Mouse (Mus musculus): ENCODE results near the gene Lurap1l. TPM values are rescaled to one million over a fixed set of nuclear protein-coding genes. Genes with fewer than 3 reads are reported as not detected.

Gene Lurap1l
- polyA plus RNA-seq, 1 experiment: 4.4 TPM

GRCm38 (mm10) chr4:80955942-80956341 lies 45.5 kb downstream of the Lurap1l start:
- no peaks in the 10 kb centered on the region for H3K27me3 ChIP-seq (ENCODE audit: control insufficient read depth, insufficient read depth, low read length)
- H3K27ac ChIP-seq (ENCODE audit: control insufficient read depth, insufficient read depth, low read length): no peak overlapping the region
- no peaks in the 10 kb centered on the region for H3K4me1 ChIP-seq (replicated peaks; ENCODE audit: control insufficient read depth, insufficient read depth, low read length)
- 89% methylated on average over 2 of the region's 2 CpGs for WGBS
- DNase-seq: no peak
- H3K36me3 ChIP-seq (ENCODE audit: control insufficient read depth, insufficient read depth, low read length): no peaks in the 10 kb centered on the region
- no peak for TF ChIP-seq POLR2A (IDR thresholded peaks at IDR 0.05; ENCODE audit: control insufficient read depth, extremely low read depth, insufficient read depth, low read length, poor library complexity)
- no peak for TF ChIP-seq CTCF (IDR thresholded peaks at IDR 0.05; ENCODE audit: borderline replicate concordance, control insufficient read depth, extremely low read depth, insufficient read depth, low read length, poor library complexity)
- H3K4me3 ChIP-seq (ENCODE audit: control insufficient read depth, insufficient read depth, low read length): no peak overlapping the region

- no peaks in the 10 kb centered on the region for H3K4me1 ChIP-seq (replicated peaks; ENCODE audit: control insufficient read depth, insufficient read depth, low read length)
- TF ChIP-seq CTCF (IDR thresholded peaks at IDR 0.05; ENCODE audit: borderline replicate concordance, control insufficient read depth, extremely low read depth, insufficient read depth, low read length, poor library complexity) (no peak), POLR2A (IDR thresholded peaks at IDR 0.05; ENCODE audit: control insufficient read depth, extremely low read depth, insufficient read depth, low read length, poor library complexity) (no peak)
- H3K27ac ChIP-seq (ENCODE audit: control insufficient read depth, insufficient read depth, low read length): no peak overlapping the region
- H3K36me3 ChIP-seq (ENCODE audit: control insufficient read depth, insufficient read depth, low read length): no peaks in the 10 kb centered on the region
- H3K4me3 ChIP-seq (ENCODE audit: control insufficient read depth, insufficient read depth, low read length): no peak overlapping the region
- WGBS: 95% methylated on average over 17 of the region's 17 CpGs
- no peak for DNase-seq
- no peaks in the 10 kb centered on the region for H3K27me3 ChIP-seq (ENCODE audit: control insufficient read depth, insufficient read depth, low read length)
Observed at GRCm38 (mm10) chr4:80967526-80967925, 57.1 kb downstream of the Lurap1l start.

- Histone ChIP-seq H3K27me3 (ENCODE audit: control insufficient read depth, insufficient read depth, low read length) (no peaks in the 10 kb centered on the region), H3K27ac (ENCODE audit: control insufficient read depth, insufficient read depth, low read length) (no peak overlapping the region), H3K4me3 (ENCODE audit: control insufficient read depth, insufficient read depth, low read length) (no peak overlapping the region), H3K36me3 (ENCODE audit: control insufficient read depth, insufficient read depth, low read length) (no peaks in the 10 kb centered on the region), H3K4me1 (replicated peaks; ENCODE audit: control insufficient read depth, insufficient read depth, low read length) (no peaks in the 10 kb centered on the region)
- TF ChIP-seq CTCF (IDR thresholded peaks at IDR 0.05; ENCODE audit: borderline replicate concordance, control insufficient read depth, extremely low read depth, insufficient read depth, low read length, poor library complexity) (no peak), POLR2A (IDR thresholded peaks at IDR 0.05; ENCODE audit: control insufficient read depth, extremely low read depth, insufficient read depth, low read length, poor library complexity) (no peak)
- 43% methylated on average over 1 of the region's 1 CpGs for WGBS
- no peak for DNase-seq
Observed at GRCm38 (mm10) chr4:80971846-80972245, 61.4 kb downstream of the Lurap1l start.

GRCm38 (mm10) chr4:80973896-80974295 lies 63.5 kb downstream of the Lurap1l start:
- H3K27ac ChIP-seq (ENCODE audit: control insufficient read depth, insufficient read depth, low read length): no peak overlapping the region
- H3K4me3 ChIP-seq (ENCODE audit: control insufficient read depth, insufficient read depth, low read length): no peak overlapping the region
- H3K36me3 ChIP-seq (ENCODE audit: control insufficient read depth, insufficient read depth, low read length): no peaks in the 10 kb centered on the region
- TF ChIP-seq POLR2A (IDR thresholded peaks at IDR 0.05; ENCODE audit: control insufficient read depth, extremely low read depth, insufficient read depth, low read length, poor library complexity) (no peak), CTCF (IDR thresholded peaks at IDR 0.05; ENCODE audit: borderline replicate concordance, control insufficient read depth, extremely low read depth, insufficient read depth, low read length, poor library complexity) (no peak)
- H3K27me3 ChIP-seq (ENCODE audit: control insufficient read depth, insufficient read depth, low read length): no peaks in the 10 kb centered on the region
- no peak for DNase-seq
- no peaks in the 10 kb centered on the region for H3K4me1 ChIP-seq (replicated peaks; ENCODE audit: control insufficient read depth, insufficient read depth, low read length)

- Histone ChIP-seq H3K4me1 (replicated peaks; ENCODE audit: control insufficient read depth, insufficient read depth, low read length) (no peaks in the 10 kb centered on the region), H3K27ac (ENCODE audit: control insufficient read depth, insufficient read depth, low read length) (no peak overlapping the region), H3K27me3 (ENCODE audit: control insufficient read depth, insufficient read depth, low read length) (no peaks in the 10 kb centered on the region), H3K36me3 (ENCODE audit: control insufficient read depth, insufficient read depth, low read length) (no peaks in the 10 kb centered on the region), H3K4me3 (ENCODE audit: control insufficient read depth, insufficient read depth, low read length) (no peak overlapping the region)
- 88% methylated on average over 1 of the region's 1 CpGs for WGBS
- TF ChIP-seq POLR2A (IDR thresholded peaks at IDR 0.05; ENCODE audit: control insufficient read depth, extremely low read depth, insufficient read depth, low read length, poor library complexity) (no peak), CTCF (IDR thresholded peaks at IDR 0.05; ENCODE audit: borderline replicate concordance, control insufficient read depth, extremely low read depth, insufficient read depth, low read length, poor library complexity) (no peak)
- DNase-seq: no peak
Observed at GRCm38 (mm10) chr4:80990819-80991218, 80.4 kb downstream of the Lurap1l start.

GRCm38 (mm10) chr4:81003528-81003927 lies 93.1 kb downstream of the Lurap1l start:
- H3K27ac ChIP-seq (ENCODE audit: control insufficient read depth, insufficient read depth, low read length): no peak overlapping the region
- WGBS: 91% methylated on average over 2 of the region's 2 CpGs
- no peaks in the 10 kb centered on the region for H3K4me1 ChIP-seq (replicated peaks; ENCODE audit: control insufficient read depth, insufficient read depth, low read length)
- no peak for DNase-seq
- no peak overlapping the region for H3K4me3 ChIP-seq (ENCODE audit: control insufficient read depth, insufficient read depth, low read length)
- no peaks in the 10 kb centered on the region for H3K27me3 ChIP-seq (ENCODE audit: control insufficient read depth, insufficient read depth, low read length)
- H3K36me3 ChIP-seq (ENCODE audit: control insufficient read depth, insufficient read depth, low read length): no peaks in the 10 kb centered on the region
- TF ChIP-seq POLR2A (IDR thresholded peaks at IDR 0.05; ENCODE audit: control insufficient read depth, extremely low read depth, insufficient read depth, low read length, poor library complexity) (no peak), CTCF (IDR thresholded peaks at IDR 0.05; ENCODE audit: borderline replicate concordance, control insufficient read depth, extremely low read depth, insufficient read depth, low read length, poor library complexity) (no peak)

Other genes with a start within 250 kb of the Lurap1l start
- 0.08 TPM in 1 of 2 replicates, not detected in the other for gene Tyrp1, start 76.5 kb upstream of the Lurap1l start, polyA plus RNA-seq (2012; rRNA removed)